Mouse (Mus musculus): ENCODE measurements at regions not wholly inside any gene's neighbourhood (a gene's known extent, or its start where the extent isn't known, plus 50 kb on each side); places are given as distances from the start of the nearest gene placed in this dataset.

GRCm38 (mm10) chr9:51518376-51518775 lies 189.7 kb upstream of the 1810046K07Rik start:
- DNase-seq (ENCODE audit: low spot score in 2 of 2): peak in 1 of 2 experiments; percentile 75

- no peak for DNase-seq (ENCODE audit: low spot score in 2 of 2)
These were observed 194.8 kb upstream of the 1810046K07Rik start for GRCm38 (mm10) chr9:51523471-51523870.

- no peak for DNase-seq (ENCODE audit: low spot score in 2 of 2)
These were observed 197.2 kb upstream of the 1810046K07Rik start for GRCm38 (mm10) chr9:51525906-51526305.

DNA sequence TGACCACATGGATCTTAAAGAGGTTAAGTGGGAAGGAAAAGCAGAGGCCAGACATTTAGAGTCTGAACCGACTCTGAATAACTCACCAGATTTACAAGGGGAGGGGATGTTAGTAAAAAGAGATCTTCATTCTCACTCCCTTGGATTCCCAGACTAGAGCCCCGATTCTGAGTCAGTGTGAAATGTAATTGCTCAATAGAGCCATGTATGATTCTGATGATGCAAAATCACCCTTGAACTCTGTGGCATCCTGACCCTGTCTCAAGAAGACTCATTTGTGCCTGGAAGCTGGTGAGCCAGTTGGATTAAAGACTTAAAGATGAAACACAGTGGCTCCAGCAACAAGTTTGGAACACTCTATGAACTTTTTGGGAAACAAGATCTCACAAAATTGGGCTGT lies 210.2 kb upstream of the 1810046K07Rik start:
- no peak for DNase-seq (ENCODE audit: low spot score in 2 of 2)

DNA sequence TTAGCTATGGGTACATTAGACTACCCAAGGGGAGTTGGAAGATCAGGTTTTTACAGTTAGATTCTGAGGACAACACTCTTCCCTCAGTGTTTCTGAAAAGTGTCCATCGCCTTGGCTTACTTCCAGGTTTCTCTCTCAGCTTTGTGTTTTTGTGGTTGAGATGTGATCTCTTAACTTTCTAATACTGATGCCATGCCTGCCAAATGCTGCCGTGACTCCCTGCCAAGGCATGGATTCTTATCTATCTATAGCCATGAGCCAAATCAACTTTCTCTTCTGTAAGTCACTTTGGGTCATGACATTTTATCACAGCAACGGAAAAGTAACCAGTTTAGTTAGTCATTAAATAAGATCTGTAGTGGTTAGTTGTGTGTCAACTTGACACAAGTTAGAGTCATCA lies 213.2 kb upstream of the 1810046K07Rik start:
- DNase-seq (ENCODE audit: low spot score in 2 of 2): no peak

GRCm38 (mm10) chr9:51572040-51572439 lies 193.1 kb upstream of the Arhgap20 start:
- no peak for DNase-seq (ENCODE audit: low spot score in 2 of 2)

- DNase-seq (ENCODE audit: low spot score in 2 of 2): no peak
These were observed 183.5 kb upstream of the Arhgap20 start for GRCm38 (mm10) chr9:51581601-51582000.

GRCm38 (mm10) chr9:51593707-51594106 lies 171.4 kb upstream of the Arhgap20 start:
- DNase-seq (ENCODE audit: low spot score in 2 of 2): no peak

DNA sequence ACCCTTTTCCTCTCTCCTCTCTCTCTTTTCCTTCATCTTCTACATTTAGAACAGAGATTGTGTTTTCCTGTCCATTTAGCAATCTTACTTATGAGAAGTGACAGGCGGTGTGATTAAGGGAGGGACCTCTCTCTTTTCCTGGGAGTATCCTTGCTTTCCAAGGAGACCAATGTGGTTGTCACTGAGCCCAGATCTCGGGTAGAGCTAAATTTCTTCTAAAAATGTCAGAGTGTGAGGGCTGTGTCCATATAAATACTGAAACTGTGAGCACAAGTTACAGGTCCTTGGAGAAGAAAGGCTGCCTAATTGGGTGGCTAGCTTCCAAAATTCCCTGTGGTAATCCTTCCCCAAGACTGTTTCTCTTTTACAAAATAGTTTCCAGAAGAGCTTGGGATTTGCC lies 166.4 kb upstream of the Arhgap20 start:
- no peak for DNase-seq (ENCODE audit: low spot score in 2 of 2)

DNA sequence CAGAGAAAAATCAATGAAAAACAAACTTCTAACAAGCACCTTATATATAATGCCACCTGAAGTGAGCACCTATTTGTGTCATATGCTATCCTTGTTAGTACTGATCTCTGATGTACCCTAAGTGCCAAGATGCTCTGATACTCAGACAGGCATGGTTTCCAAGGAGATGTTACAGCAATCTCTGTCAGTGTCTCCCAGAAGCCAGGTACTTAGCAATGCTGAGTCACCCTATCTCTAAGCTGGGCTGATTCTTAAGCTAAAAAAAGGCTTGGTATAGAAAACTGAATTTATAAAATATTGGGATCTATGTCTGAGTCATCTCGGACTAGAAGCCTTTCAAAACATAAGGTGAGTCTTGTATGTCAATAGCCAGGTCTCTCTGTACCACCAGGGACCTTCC lies 157.0 kb upstream of the Arhgap20 start:
- DNase-seq (ENCODE audit: low spot score in 2 of 2): no peak

- DNase-seq (ENCODE audit: low spot score in 2 of 2): no peak
These were observed 156.3 kb upstream of the Arhgap20 start for GRCm38 (mm10) chr9:51608697-51609456.

DNA sequence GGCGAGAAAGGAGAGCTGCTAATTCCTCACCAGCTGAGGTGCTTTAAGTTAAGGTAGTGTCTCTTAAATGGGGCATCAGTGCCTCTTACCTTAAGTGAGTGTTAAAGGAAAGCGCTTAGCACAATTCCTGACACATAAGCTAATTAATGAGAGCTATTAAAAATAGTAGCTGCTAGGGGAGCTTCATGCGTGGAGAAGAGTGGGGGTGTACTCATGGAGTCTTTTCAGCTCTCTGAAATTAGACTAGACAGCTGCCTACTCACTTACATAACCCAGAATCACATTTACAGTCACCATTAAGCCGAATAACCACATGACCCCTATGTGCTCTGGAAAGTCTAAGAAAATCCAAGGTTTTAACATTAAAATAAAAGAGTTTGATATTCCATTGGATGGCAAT lies 139.0 kb upstream of the Arhgap20 start:
- DNase-seq (ENCODE audit: low spot score in 2 of 2): no peak

GRCm38 (mm10) chr9:51636097-51636496 lies 129.0 kb upstream of the Arhgap20 start:
- DNase-seq (ENCODE audit: low spot score in 2 of 2): no peak

DNA sequence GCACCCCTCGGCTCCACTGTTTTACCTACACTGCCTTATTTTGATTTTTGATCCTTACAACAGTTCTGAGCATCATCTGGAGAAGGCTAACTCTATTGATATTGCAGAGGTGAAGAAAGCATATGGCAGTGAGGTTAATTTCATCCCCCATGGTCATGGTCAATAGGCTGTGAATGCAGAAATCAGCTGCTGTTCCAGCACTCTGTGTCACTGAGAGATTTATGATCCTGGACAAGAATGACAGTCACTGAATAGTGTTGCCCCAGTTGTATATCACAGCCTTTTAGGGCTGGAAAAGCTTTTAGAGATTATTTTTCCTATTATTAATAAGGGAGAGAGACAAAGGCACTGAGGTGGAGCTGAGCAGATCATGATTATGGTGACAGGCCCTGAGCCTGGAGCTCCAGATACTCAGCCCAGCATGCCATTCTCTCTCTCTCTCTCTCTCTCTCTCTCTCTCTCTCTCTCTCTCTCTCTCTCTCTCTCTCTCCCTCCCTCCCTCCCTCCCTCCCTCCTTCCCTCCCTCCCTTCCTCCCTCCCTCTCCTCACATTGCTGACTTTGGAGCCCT lies 128.5 kb upstream of the Arhgap20 start:
- no peak for DNase-seq (ENCODE audit: low spot score in 2 of 2)

GRCm38 (mm10) chr9:51637131-51637920 lies 127.8 kb upstream of the Arhgap20 start:
- peak in 1 of 2 experiments; percentile 39 for DNase-seq (ENCODE audit: low spot score in 2 of 2)

GRCm38 (mm10) chr9:51641706-51642105 lies 123.4 kb upstream of the Arhgap20 start:
- DNase-seq (ENCODE audit: low spot score in 2 of 2): no peak

- no peak for DNase-seq (ENCODE audit: low spot score in 2 of 2)
These were observed 119.7 kb upstream of the Arhgap20 start for GRCm38 (mm10) chr9:51645426-51645825.

DNA sequence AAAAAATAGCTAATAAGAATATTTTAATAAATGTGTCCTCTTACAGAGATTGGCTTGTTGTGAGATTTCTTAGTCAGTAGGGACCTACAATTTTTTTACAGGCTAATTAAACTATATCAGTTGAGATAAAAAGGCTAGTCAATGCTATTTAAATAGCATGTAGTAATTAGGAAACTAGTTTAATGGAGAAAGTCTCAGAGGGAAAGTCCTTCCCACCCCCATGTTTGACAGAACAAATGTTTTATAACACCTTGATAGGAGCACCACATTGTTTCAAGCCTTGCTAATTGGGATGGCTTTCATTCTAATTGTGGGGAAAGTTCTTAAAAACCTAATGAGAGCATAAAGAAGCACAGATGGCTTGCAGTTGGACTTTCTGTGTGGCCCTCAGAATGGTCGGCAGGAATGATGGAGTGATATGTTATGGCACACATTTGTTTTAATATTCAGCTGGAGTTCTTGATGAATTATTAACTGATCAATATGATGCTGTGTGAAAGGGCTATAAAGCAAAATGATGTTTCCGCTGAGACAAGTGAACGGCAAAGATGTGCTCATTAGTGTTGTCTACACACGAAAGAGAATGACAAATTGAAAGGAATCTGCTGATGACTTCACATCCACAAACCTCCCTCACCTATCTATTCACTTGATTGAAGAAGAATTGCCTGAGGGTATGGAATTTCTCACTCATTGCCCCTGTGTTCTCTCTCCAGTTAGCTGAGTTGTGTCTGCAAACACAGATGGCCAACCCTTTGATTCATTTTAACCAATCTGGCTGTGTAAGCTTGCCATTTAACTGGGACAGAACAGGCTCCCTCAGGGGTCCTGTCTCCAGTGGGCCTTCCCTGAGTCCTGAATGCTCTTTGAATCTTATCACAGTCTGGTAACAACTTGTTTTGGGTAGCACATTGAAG lies 111.5 kb upstream of the Arhgap20 start:
- DNase-seq (ENCODE audit: low spot score in 2 of 2): no peak

DNA sequence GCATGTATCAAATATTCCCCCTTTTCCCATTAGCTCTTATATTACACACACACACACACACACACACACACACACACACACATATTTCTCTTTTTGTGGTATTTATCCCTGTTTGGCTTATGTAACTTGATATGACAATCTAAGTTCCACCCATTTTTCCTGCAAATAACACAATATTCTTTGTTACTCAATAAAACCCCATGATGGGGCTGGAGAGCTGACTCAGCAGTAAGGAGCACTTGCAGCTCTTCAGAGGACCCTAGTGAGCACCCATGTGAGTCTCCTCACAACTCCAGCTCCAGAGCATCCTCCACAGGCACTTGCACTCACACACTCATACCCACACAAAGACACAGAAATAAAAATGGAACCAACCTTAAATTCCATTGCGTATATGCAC lies 110.5 kb upstream of the Arhgap20 start:
- no peak for DNase-seq (ENCODE audit: low spot score in 2 of 2)

DNA sequence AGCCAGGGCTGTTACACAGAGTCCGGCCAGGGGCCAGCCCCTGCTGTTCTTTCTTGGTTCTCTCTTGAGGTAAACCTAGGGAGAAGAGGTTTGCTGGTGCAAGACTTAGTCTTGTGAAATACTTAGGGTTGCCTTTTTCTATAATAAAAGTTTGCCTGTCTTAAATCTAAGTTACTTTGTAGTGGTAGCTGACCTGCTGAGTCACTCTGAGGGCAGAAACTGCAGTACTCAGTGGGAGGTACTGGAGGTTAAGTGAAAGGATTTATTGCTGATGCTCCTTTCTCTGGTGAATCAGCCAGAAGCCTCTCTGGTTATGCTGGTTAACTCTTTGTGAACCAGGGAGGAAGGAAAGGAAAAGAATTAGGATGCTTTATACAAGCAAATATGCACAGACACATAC lies 107.3 kb upstream of the Arhgap20 start:
- DNase-seq (ENCODE audit: low spot score in 2 of 2): no peak

Data from layer of hippocampus, postnatal 14 days (tissue).